Mouse (Mus musculus): ENCODE measurements around the gene Elp4.

GRCm38 (mm10) chr2:105662121-105662520, 242.2 kb downstream of the Elp4 start:
- TF ChIP-seq CTCF (IDR thresholded peaks at IDR 0.05; ENCODE audit: low read depth, low read length) (no peak), TAL1 (conservative IDR thresholded peaks at IDR 0.05; ENCODE audit: low read depth, low read length) (no peak), GATA1 (IDR thresholded peaks at IDR 0.05; ENCODE audit: borderline replicate concordance, low read length) (no peak), POLR2AphosphoS5 (IDR thresholded peaks at IDR 0.05; ENCODE audit: insufficient replicate concordance, low read depth, low read length) (no peak), GATA2 (IDR thresholded peaks at IDR 0.05; ENCODE audit: borderline replicate concordance, low read depth, low read length) (no peak)
